Mouse (Mus musculus) forebrain, embryonic 16.5 days (tissue): ENCODE data around the gene Klhl41. TPM values are rescaled to one million over a fixed set of nuclear protein-coding genes. Genes with fewer than 3 reads are reported as not detected.

Experiments
- polyA plus RNA-seq: library from polyadenylated mRNA; unstranded; fragments of >200 nt; fragmentation: Nextera tagmentation; extraction: Ambion mirVana; gene quantifications from 2 replicates; pipeline ENCODE4 v1.2.1, GENCODE M21; 2015

The Klhl41 gene
- polyA plus RNA-seq, 1 experiment from 2014 or later = not detected

Other genes with a start within 250 kb of the Klhl41 start
- 0.27 and 0.30 TPM in 2 replicates for gene Lrp2, start 84.1 kb upstream of the Klhl41 start, polyA plus RNA-seq
- 19.6 and 22.7 TPM in 2 replicates for gene Bbs5, start 22.9 kb upstream of the Klhl41 start, polyA plus RNA-seq
- gene Fastkd1, start 43.4 kb downstream of the Klhl41 start, polyA plus RNA-seq = 16.7 and 18.5 TPM in 2 replicates
- 127 TPM in 2 replicates for gene Ppig, start 52.4 kb downstream of the Klhl41 start, polyA plus RNA-seq
- 1.9 and 2.5 TPM in 2 replicates for gene Ccdc173, start 119.5 kb downstream of the Klhl41 start, polyA plus RNA-seq
- gene Phospho2, start 119.5 kb downstream of the Klhl41 start, polyA plus RNA-seq = 35.7 and 40.5 TPM in 2 replicates
- gene Klhl23, start 151.8 kb downstream of the Klhl41 start, polyA plus RNA-seq = 71.7 and 81.2 TPM in 2 replicates
- gene Ssb, start 191.4 kb downstream of the Klhl41 start, polyA plus RNA-seq = 265 and 292 TPM in 2 replicates
- 25.2 and 27.7 TPM in 2 replicates for gene Mettl5, start 215.5 kb downstream of the Klhl41 start, polyA plus RNA-seq
- 15.6 and 18.2 TPM in 2 replicates for gene Ubr3, start 227.1 kb downstream of the Klhl41 start, polyA plus RNA-seq